Comparison of ENCODE assay signal across 15 mouse cellular contexts in genomic region chr15:27876327-27876726, GRCm38 (mm10).
DNase-seq lines count a peak whose midpoint lies in the region; ATAC-seq and TF ChIP-seq lines count a peak whose summit lies in the region.
"Had no signal": no experiment of that assay in that cellular context is flagged by ENCODE, and none has a peak within 500 bp of the region (broad histone marks: within the 10 kb centered on the region; RNA-seq: fewer than 3 reads in every experiment).

No protein-coding gene starts in this region.

- ATAC-seq in forebrain, embryonic 15.5 days (replicated peaks), result no peak
- ATAC-seq in forebrain, embryonic 12.5 days (ENCODE audit: low FRiP score), result no peak
- ATAC-seq: midbrain, embryonic 13.5 days had no signal

- no peak overlapping the region for H3K4me2 ChIP-seq in forebrain, embryonic 15.5 days (replicated peaks)
- no peak overlapping the region for H3K4me2 ChIP-seq in forebrain, embryonic 12.5 days
- H3K4me2 ChIP-seq: embryonic facial prominence, embryonic 15.5 days; hindbrain, embryonic 12.5 days; liver, embryonic 13.5 days; midbrain, embryonic 13.5 days; neural tube, embryonic 13.5 days had no signal

- WGBS in forebrain, embryonic 15.5 days, result 81% methylated on average over 10 of the region's 10 CpGs
- WGBS in forebrain, embryonic 12.5 days, result 88% methylated on average over 10 of the region's 10 CpGs

- no peak overlapping the region for H3K4me3 ChIP-seq in forebrain, embryonic 15.5 days
- H3K4me3 ChIP-seq in forebrain, embryonic 12.5 days (replicated peaks), result no peak overlapping the region
- H3K4me3 ChIP-seq in layer of hippocampus, adult 2 months, result no peak overlapping the region
- no peak overlapping the region for H3K4me3 ChIP-seq in brown adipose tissue, adult 24 weeks (ENCODE audit: insufficient read depth, low read depth, low read length)
- H3K4me3 ChIP-seq: embryonic facial prominence, embryonic 15.5 days; hindbrain, embryonic 12.5 days; liver, embryonic 13.5 days; midbrain, embryonic 13.5 days; neural tube, embryonic 13.5 days had no signal

- 0 out of 2 replicates have a peak overlapping the region, but pooled peaks have one; percentile 3 for H3K27ac ChIP-seq in forebrain, embryonic 15.5 days (replicated peaks)
- no peak overlapping the region for H3K27ac ChIP-seq in forebrain, embryonic 12.5 days
- peak overlapping the region; percentile 4; the same call in 1 of the 2 replicates for H3K27ac ChIP-seq in layer of hippocampus, adult 2 months
- H3K27ac ChIP-seq in brown adipose tissue, adult 24 weeks (replicated peaks; ENCODE audit: low read depth, low read length), result peak overlapping the region; percentile 41; the same call in 1 of the 2 replicates
- H3K27ac ChIP-seq: embryonic facial prominence, embryonic 15.5 days; hindbrain, embryonic 12.5 days; liver, embryonic 13.5 days; midbrain, embryonic 13.5 days; neural tube, embryonic 13.5 days had no signal

- H3K36me3 ChIP-seq in forebrain, embryonic 15.5 days, result peaks cover 25% of the 10 kb centered on the region
- peaks cover 67% of the 10 kb centered on the region for H3K36me3 ChIP-seq in forebrain, embryonic 12.5 days (replicated peaks)
- H3K36me3 ChIP-seq: liver, embryonic 13.5 days had no signal

- no peaks in the 10 kb centered on the region for H3K4me1 ChIP-seq in forebrain, embryonic 15.5 days
- no peaks in the 10 kb centered on the region for H3K4me1 ChIP-seq in forebrain, embryonic 12.5 days
- H3K4me1 ChIP-seq in brown adipose tissue, adult 24 weeks (ENCODE audit: control insufficient read depth, insufficient read depth, insufficient read length, low read length), result 0 out of 2 replicates have a peak, but pooled peaks cover 2% of the 10 kb centered on the region
- H3K4me1 ChIP-seq: embryonic facial prominence, embryonic 15.5 days; hindbrain, embryonic 12.5 days had no signal

- no peaks in the 10 kb centered on the region for H3K9me3 ChIP-seq in forebrain, embryonic 15.5 days
- H3K9me3 ChIP-seq in forebrain, embryonic 12.5 days, result no peaks in the 10 kb centered on the region
- H3K9me3 ChIP-seq: embryonic facial prominence, embryonic 15.5 days; hindbrain, embryonic 12.5 days; liver, embryonic 13.5 days; midbrain, embryonic 13.5 days; neural tube, embryonic 13.5 days had no signal

- no peak for TF ChIP-seq CTCF in layer of hippocampus, adult 2 months (conservative IDR thresholded peaks at IDR 0.05)

- H3K27me3 ChIP-seq in forebrain, embryonic 15.5 days, result no peaks in the 10 kb centered on the region
- no peaks in the 10 kb centered on the region for H3K27me3 ChIP-seq in forebrain, embryonic 12.5 days
- H3K27me3 ChIP-seq: embryonic facial prominence, embryonic 15.5 days; hindbrain, embryonic 12.5 days; liver, embryonic 13.5 days; midbrain, embryonic 13.5 days; neural tube, embryonic 13.5 days had no signal

- DNase-seq in layer of hippocampus, adult 2 months (ENCODE audit: low spot score in 2 of 2), result no peak
- DNase-seq in layer of hippocampus, adult 9-11 months, result no peak
- DNase-seq in kidney, postnatal 10 days, result peak; percentile 39
- DNase-seq in ovary, postnatal 10 days (ENCODE audit: low spot score), result no peak
- DNase-seq in cerebellum, postnatal 4 days (ENCODE audit: low spot score in 2 of 2), result no peak
- DNase-seq: cerebellum, adult 8-10 months; liver, embryonic 13.5 days; thymus, postnatal 25 days had no signal

- no peak overlapping the region for H3K9ac ChIP-seq in forebrain, embryonic 15.5 days (replicated peaks)
- H3K9ac ChIP-seq in forebrain, embryonic 12.5 days, result no peak overlapping the region
- H3K9ac ChIP-seq: embryonic facial prominence, embryonic 15.5 days; hindbrain, embryonic 12.5 days; liver, embryonic 13.5 days; midbrain, embryonic 13.5 days; neural tube, embryonic 13.5 days had no signal
